Comparison of ENCODE assay signal across 8 mouse cellular contexts in the genomic region with DNA sequence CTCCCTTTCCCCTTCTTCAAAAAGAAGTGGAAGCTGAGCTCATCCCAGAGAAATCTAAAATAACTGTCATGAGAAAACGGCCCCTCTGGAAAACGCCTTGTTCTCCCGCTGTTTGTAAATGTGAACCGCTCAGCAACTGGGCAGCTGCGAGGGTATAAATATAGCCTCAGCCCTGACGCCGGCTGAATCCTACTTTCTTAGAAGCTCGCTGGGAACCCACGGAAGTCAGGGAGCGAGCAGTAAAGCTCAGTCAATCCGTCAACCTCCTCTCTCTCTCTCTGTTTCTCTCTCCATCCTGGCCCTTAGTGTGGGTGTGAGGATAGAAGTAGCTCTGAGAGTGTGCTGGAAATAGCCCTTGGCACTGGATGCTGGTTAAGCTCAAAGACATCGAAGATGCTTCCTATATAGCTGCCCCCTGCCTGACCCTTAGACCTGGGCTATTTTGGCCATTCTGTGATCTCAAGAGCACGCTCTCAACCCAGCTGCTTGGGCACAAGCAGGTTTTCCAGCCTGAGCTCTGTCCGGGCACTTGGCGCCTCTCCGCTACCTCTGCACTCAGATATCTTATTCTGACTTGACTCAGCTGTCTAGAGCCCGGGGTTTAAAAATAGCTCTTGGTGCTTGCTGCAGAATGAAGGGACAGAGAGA.
DNase-seq lines count a peak whose midpoint lies in the region; ATAC-seq and TF ChIP-seq lines count a peak whose summit lies in the region.
"Had no signal": no experiment of that assay in that cellular context is flagged by ENCODE, and none has a peak within 500 bp of the region (broad histone marks: within the 10 kb centered on the region; RNA-seq: fewer than 3 reads in every experiment).

No protein-coding gene starts in this region.

- peak; percentile 67 for DNase-seq in lung, embryonic 14.5 days
- no peak for DNase-seq in lung, postnatal 25 days (ENCODE audit: low spot score)
- peak; percentile 47 for DNase-seq in gastrocnemius, postnatal 14 days
- no peak for DNase-seq in midbrain, embryonic 11.5 days (ENCODE audit: low spot score, missing footprints)
- no peak for DNase-seq in kidney, adult 2 months
- DNase-seq: cerebellum, adult 18-20 months had no signal

- intact Hi-C loops in gastrocnemius, postnatal 14 days (cut with DNase I; ENCODE audit: low total_unique reads): no loop called here

- no peak for TF ChIP-seq POLR2A in kidney, adult 2 months (IDR thresholded peaks at IDR 0.05; ENCODE audit: low read depth, low read length)

- TF ChIP-seq CTCF in lung, embryonic 14.5 days (IDR thresholded peaks at IDR 0.05; ENCODE audit: low read depth): no peak
- TF ChIP-seq CTCF in kidney, adult 2 months (conservative IDR thresholded peaks at IDR 0.05; ENCODE audit: insufficient read depth, insufficient read length, low read depth, low read length): no peak

- H3K4me3 ChIP-seq in lung, embryonic 14.5 days (ENCODE audit: low read depth, low read length): no peak overlapping the region
- no peak overlapping the region for H3K4me3 ChIP-seq in intestine, embryonic 15.5 days (replicated peaks)
- no peak overlapping the region for H3K4me3 ChIP-seq in stomach, embryonic 14.5 days (ENCODE audit: low read depth, low read length)
- H3K4me3 ChIP-seq in midbrain, embryonic 11.5 days (ENCODE audit: low read depth, low read length): no peak overlapping the region
- H3K4me3 ChIP-seq in kidney, adult 2 months (ENCODE audit: insufficient read depth, low read depth, low read length): no peak overlapping the region

- H3K27ac ChIP-seq in lung, embryonic 14.5 days (ENCODE audit: low read depth): peak overlapping the region; percentile 55; the same call in 1 of the 2 replicates
- peak overlapping the region; percentile 56; the same call in 1 of the 2 replicates for H3K27ac ChIP-seq in intestine, embryonic 15.5 days
- H3K27ac ChIP-seq in stomach, embryonic 14.5 days (ENCODE audit: low read length): peak overlapping the region; percentile 21; the same call in 1 of the 2 replicates
- H3K27ac ChIP-seq in midbrain, embryonic 11.5 days (ENCODE audit: low read depth, low read length): no peak overlapping the region
- H3K27ac ChIP-seq in kidney, adult 2 months (ENCODE audit: insufficient read depth, low read depth, low read length): no peak overlapping the region

- H3K4me1 ChIP-seq in lung, embryonic 14.5 days (ENCODE audit: insufficient read depth): peaks cover 27% of the 10 kb centered on the region
- H3K4me1 ChIP-seq in intestine, embryonic 15.5 days (replicated peaks): peaks cover 15% of the 10 kb centered on the region
- peaks cover 10% of the 10 kb centered on the region for H3K4me1 ChIP-seq in stomach, embryonic 14.5 days (ENCODE audit: control insufficient read depth, insufficient read depth, low read length)
- H3K4me1 ChIP-seq in midbrain, embryonic 11.5 days (ENCODE audit: control insufficient read depth, insufficient read depth, low read length): no peaks in the 10 kb centered on the region
- H3K4me1 ChIP-seq in kidney, adult 2 months (ENCODE audit: control insufficient read depth, insufficient read depth, low read length): peaks cover 12% of the 10 kb centered on the region

- no peak overlapping the region for H3K9ac ChIP-seq in lung, embryonic 14.5 days
- H3K9ac ChIP-seq in intestine, embryonic 15.5 days: no peak overlapping the region; the same call in 1 of the 2 replicates
- no peak overlapping the region for H3K9ac ChIP-seq in stomach, embryonic 14.5 days (replicated peaks; ENCODE audit: low read depth, low read length)
- no peak overlapping the region for H3K9ac ChIP-seq in midbrain, embryonic 11.5 days (ENCODE audit: low read length)

- H3K4me2 ChIP-seq in lung, embryonic 14.5 days: 0 out of 2 replicates have a peak overlapping the region, but pooled peaks have one; percentile 4
- peak overlapping the region; percentile 22; the same call in 1 of the 2 replicates for H3K4me2 ChIP-seq in intestine, embryonic 15.5 days (replicated peaks)
- H3K4me2 ChIP-seq in stomach, embryonic 14.5 days (replicated peaks; ENCODE audit: low read depth, low read length): no peak overlapping the region
- H3K4me2 ChIP-seq in midbrain, embryonic 11.5 days: no peak overlapping the region

- no peaks in the 10 kb centered on the region for H3K36me3 ChIP-seq in lung, embryonic 14.5 days (ENCODE audit: insufficient read depth)
- no peaks in the 10 kb centered on the region for H3K36me3 ChIP-seq in intestine, embryonic 15.5 days
- no peaks in the 10 kb centered on the region for H3K36me3 ChIP-seq in stomach, embryonic 14.5 days (ENCODE audit: control insufficient read depth, insufficient read depth, low read length)
- no peaks in the 10 kb centered on the region for H3K36me3 ChIP-seq in midbrain, embryonic 11.5 days (ENCODE audit: control insufficient read depth, insufficient read depth, low read length)
- no peaks in the 10 kb centered on the region for H3K36me3 ChIP-seq in kidney, adult 2 months (ENCODE audit: control insufficient read depth, insufficient read depth, low read length)

- peak; percentile 21; the same call in 1 of the 2 replicates for ATAC-seq in lung, embryonic 14.5 days (ENCODE audit: insufficient read depth)
- peak; percentile 19; the same call in 1 of the 2 replicates for ATAC-seq in intestine, embryonic 15.5 days
- no peak for ATAC-seq in stomach, embryonic 14.5 days (ENCODE audit: insufficient number of reproducible peaks, insufficient read depth, low FRiP score, low read depth)
- ATAC-seq in midbrain, embryonic 11.5 days (ENCODE audit: low FRiP score): no peak

- 51% methylated on average over 17 of the region's 17 CpGs for WGBS in lung, embryonic 14.5 days
- 46% methylated on average over 17 of the region's 17 CpGs for WGBS in intestine, embryonic 15.5 days
- WGBS in stomach, embryonic 14.5 days: 55% methylated on average over 17 of the region's 17 CpGs
- 88% methylated on average over 17 of the region's 17 CpGs for WGBS in midbrain, embryonic 11.5 days
- 72% methylated on average over 17 of the region's 17 CpGs for WGBS in kidney, adult 2 months

- H3K27me3 ChIP-seq in lung, embryonic 14.5 days (ENCODE audit: insufficient read depth, low read length): no peaks in the 10 kb centered on the region
- H3K27me3 ChIP-seq in intestine, embryonic 15.5 days (replicated peaks): no peaks in the 10 kb centered on the region
- no peaks in the 10 kb centered on the region for H3K27me3 ChIP-seq in stomach, embryonic 14.5 days (ENCODE audit: control insufficient read depth, insufficient read depth, low read length)
- H3K27me3 ChIP-seq in midbrain, embryonic 11.5 days (ENCODE audit: control insufficient read depth, insufficient read depth, low read length): no peaks in the 10 kb centered on the region
- no peaks in the 10 kb centered on the region for H3K27me3 ChIP-seq in kidney, adult 2 months (replicated peaks; ENCODE audit: control insufficient read depth, insufficient read depth, low read length)

- H3K9me3 ChIP-seq in lung, embryonic 14.5 days (ENCODE audit: low read depth, low read length): no peaks in the 10 kb centered on the region
- no peaks in the 10 kb centered on the region for H3K9me3 ChIP-seq in intestine, embryonic 15.5 days
- H3K9me3 ChIP-seq in stomach, embryonic 14.5 days (ENCODE audit: control insufficient read depth, low read depth, low read length): no peaks in the 10 kb centered on the region
- no peaks in the 10 kb centered on the region for H3K9me3 ChIP-seq in midbrain, embryonic 11.5 days (ENCODE audit: control insufficient read depth, low read length)

Comparison
In these comparisons a context has a peak if more than half of its experiments do, and no peak if none do; other contexts are left out.
1. DNase-seq: peak in lung, embryonic 14.5 days (single experiment) and gastrocnemius, postnatal 14 days (single experiment); none in lung, postnatal 25 days (single experiment), midbrain, embryonic 11.5 days (single experiment) and kidney, adult 2 months (single experiment).
2. ATAC-seq: peak in lung, embryonic 14.5 days (single experiment) and intestine, embryonic 15.5 days (single experiment); none in stomach, embryonic 14.5 days (single experiment) and midbrain, embryonic 11.5 days (single experiment).
3. H3K27ac ChIP-seq: peak in lung, embryonic 14.5 days (single experiment), intestine, embryonic 15.5 days (single experiment) and stomach, embryonic 14.5 days (single experiment); none in midbrain, embryonic 11.5 days (single experiment) and kidney, adult 2 months (single experiment).
4. H3K4me2 ChIP-seq: peak in lung, embryonic 14.5 days (single experiment) and intestine, embryonic 15.5 days (single experiment); none in stomach, embryonic 14.5 days (single experiment) and midbrain, embryonic 11.5 days (single experiment).